Mouse (Mus musculus): ENCODE measurements around the gene Elp4.

Gene Elp4

DNA sequence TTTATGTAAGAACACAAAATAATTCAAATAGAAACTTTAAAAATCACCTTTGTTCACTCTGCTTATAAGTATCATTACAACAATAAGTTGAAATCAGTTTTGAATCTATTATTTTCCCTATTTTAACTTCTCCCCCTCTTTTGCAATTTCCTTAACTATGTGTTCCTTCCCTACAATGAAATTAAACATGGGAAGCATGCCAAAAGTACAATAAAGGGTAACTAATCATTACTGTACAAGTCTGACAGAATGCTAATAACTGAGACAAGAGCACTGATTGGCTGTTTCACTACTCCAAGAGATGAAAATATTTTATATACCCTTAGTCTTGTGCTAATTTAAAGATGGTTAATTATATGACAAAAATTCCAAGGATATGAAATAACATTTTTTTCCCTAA is 99.2 kb downstream of the Elp4 start:
- DNase-seq = no peak

DNA sequence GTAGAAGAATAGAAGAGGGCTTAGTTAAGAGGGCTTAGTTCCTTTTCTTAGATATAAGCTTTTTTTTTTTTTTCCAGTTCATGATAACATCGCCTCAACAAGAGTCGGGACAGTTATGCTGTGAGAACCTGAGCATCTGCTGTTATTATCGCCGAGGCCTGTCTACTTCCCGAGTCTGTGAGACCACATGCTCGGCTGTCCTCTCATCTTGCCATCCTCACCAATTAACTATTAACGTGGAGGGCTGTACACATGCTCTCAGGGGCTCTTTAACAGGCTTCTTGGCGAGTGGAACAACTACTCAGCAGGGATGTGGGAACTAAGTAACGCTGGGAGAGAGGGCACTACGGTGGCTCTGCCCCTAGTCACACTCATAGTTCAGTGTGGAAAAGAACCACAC is 99.9 kb downstream of the Elp4 start:
- no peak for DNase-seq

DNA sequence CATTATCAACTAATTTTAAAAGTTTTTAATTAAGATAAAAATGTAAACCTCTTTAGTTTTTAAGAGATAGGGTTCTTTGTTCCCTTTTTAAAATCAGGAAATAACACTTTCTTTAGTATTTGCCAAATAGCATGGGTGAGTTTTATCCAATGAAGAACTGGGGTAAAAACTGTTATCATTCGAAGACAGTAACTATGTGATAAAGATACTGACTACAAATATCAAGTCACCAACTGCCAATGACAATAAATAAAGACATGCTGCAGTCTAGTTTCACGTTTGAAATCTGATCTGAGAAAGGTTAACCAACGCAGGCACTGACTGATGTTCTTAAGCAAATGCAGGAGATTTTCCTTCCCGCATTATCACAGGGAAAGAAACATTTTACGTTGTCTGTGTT is 100.9 kb downstream of the Elp4 start:
- no peak for DNase-seq

DNA sequence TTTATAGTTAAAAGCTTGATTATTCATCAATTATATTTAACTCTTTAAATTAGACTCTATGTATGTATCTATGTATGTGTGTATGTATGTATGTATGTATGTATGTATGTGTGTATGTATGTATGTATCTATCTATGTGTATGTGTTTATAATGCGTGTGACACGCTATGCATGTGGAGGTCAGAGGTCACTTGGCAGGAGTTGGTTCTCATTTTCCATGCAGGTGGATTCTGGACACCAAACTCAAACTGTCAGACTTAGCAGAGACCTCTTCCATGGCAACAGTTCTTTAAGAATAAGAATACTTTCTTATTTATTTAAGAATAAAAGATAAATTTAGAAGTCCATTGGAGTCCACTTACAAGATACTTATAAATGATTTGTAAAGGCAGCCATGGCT is 101.5 kb downstream of the Elp4 start:
- DNase-seq = no peak

DNA sequence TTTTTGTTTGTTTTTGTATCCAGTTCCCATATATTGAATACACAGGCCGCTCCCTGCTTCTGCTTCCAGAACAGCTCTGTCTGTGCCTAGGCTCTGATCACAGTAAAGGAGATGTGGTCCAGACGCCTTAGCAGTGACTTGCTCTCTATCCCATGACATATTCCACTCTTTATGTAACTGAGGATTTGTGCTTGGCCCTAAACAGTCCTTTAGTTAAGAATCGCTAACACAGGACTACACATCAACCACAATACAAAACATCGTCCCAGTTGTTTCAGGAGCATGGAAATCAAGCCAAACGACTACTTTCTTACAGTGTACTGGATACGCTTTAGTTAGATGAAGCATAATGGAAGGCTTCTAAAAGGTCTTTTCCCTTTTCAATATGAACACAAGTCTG is 102.8 kb downstream of the Elp4 start:
- no peak for DNase-seq

DNA sequence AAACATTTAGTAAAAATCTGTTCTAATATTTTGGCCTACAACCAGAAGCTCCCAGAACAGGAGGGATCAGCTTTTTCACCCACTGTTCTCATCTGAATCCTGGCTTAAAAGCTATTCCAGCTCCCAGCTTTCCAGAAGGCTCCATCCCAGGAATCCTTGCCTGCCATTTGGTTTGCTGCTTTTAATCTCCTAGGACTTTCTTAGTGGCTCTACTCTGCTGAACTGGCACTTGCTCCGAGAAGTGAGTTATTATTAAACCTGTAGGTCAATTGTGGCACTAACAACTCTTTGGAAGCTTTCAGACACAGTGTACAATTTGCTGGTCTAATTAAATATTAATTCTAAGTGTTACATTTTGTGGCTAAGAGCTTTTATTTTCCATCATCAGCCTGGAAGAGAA is 103.7 kb downstream of the Elp4 start:
- no peak for DNase-seq

DNA sequence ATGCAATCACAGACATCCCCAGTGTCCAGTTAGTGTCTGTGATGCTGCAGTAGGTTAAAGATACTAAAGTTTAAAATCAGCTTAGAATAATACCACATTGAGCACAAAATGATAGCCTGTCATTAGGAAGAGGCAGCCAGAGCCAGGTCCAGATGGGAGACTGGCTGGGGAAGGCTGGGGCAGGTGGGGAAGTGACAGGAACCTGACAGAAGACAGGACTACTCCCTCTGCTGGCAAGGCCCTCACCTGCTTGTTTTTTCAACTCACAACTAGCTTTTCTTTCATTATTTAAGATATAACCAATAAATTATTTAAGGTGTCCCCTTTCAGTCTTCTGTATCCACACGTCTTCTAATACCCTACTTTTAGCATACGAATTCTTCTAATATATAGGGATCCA is 104.5 kb downstream of the Elp4 start:
- no peak for DNase-seq

DNA sequence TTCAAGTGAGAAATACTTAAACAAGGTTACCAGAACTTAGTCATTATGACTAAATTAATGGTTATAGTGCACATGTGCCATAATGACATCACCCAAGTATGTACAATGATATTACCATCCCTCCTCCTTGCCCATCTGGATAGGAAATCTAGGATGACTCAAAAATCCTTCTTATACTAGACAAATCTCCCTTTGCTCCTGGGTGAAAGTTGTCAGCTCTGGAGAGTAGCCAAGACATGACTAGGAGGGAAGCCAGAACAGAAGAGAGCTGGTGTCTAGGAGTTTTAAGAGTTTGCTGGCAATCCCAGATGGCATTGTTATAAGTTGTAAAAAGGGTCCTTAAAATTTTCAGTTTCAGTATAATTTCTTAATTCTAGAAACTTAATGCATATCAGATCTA is 106.5 kb downstream of the Elp4 start:
- no peak for DNase-seq

DNA sequence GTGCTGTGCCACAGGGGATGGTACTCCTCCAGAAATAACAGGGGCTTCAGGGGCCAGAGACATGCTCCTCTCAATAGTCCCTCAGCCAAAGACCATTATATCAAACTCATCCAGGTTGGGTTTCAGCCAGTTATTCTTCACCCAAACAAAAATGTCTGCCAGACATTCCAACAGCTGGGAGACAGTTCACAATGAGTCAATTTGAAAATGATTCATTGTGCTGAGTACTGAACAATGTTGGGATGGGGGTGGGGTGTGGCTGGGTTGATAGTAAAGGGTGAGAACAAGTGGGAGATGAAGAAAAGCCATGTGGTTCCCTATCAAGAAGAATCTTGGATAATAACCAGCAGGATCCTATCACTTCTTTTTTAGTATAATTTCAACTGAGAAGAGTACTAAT is 108.3 kb downstream of the Elp4 start:
- no peak for DNase-seq

DNA sequence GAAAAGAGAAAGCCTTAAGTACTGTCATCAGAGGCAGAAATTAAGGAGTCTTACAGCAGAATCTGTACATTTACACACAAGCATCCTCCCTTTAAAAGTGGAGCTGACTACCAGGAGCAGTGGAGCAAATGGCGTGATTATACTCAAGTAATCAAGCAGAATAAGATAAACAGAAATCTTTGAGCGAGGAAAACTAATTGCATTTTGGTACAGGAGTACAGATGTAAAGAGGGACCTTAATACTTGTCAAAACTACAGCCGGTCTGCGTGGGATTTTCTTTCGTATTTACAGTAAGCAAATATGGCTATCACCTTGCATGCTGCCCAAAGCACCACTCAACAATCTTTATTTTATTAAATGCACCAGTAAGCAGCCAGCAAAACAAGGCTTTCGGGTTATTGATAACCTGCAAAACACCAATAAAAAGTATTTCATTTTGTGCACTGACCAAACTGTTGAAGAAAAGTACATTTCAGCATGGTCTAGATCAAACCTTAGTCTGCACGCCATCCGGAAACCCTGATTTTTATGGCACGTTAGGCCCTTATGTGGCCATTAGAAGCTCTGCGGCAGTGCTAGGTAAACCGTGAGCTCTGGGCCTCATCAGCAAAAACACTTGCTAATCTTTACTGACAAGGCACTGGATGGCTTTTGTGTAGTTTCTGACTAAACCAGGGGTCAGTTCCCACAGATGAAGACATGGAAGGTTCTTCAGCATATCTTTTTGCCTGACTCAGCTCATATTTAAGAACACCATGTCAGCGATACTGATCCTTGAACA is 111.8 kb downstream of the Elp4 start:
- no peak for DNase-seq

DNA sequence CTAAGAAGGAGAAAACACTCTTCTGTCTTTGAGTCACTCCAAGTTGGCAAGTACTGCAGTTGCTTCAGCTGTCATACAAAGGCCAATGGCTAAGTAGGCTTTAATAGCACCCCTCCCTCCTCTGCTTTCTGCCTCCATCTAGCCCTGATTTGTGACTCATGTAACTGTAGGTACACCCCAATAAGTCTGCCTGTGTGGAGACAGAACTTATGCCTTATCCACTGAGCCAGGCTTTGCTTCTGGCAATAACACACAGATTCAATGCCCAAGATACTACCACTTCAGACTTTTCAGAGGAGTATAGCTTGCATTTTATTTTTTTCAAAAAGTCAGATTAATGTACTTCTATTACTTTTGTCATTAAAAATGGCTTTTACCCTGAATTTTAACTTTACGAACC is 114.4 kb downstream of the Elp4 start:
- no peak for DNase-seq

DNA sequence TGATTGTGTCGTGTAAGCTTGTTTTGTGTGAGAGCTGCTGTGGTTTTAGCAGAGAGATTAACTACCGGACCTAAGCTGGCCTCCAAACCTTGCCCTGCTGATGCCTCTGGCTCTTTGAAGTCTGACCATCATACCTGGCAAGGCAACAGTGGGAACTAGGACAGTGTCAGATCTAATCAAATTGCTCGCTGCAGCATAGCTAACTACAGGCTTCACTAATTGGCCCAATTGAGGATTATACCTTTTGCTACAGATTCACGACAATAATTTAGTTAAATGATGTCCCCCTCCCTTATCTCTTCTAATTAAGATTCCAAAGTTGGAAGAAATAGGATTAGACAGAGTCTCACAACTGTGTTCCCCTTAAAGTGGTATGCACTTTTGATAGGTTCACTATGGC is 116.6 kb downstream of the Elp4 start:
- DNase-seq = no peak

DNA sequence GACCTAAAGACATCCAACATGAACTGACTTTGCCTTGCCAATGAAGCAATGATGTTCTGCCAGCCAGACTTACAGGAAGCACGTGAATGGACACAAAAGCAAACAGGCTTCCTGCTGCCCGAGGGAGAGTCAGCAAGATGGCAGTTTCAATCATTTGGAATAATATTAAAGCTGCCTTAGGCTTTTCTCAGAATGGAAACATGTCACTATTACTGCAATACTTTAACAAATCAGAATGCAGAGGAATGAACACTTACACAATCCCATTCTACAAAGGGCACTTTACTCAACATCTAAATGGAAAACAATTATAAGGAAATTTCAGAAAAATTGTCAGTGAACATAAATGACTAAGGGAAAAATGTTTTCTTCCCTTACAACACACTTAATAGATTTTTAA is 117.4 kb downstream of the Elp4 start:
- DNase-seq = no peak

DNA sequence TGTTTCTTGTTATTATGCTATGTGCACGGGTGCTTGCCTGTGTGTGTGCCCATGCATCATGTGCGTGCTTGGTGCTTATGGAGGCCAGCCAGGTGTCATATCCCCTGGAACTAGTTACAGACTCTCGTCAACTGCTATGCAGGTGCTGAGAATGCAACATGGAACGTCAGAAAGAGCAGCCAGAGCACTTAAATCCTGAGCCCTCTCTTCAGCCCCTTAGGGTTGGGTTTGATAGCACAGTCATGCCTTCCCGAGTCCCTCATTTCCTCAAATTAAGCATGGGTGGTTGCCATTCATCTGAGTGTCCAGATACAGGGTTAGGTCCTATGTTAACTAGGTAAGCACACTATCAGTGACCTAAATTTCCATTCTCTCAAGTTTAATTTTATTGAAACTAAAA is 121.5 kb downstream of the Elp4 start:
- DNase-seq = no peak

DNA sequence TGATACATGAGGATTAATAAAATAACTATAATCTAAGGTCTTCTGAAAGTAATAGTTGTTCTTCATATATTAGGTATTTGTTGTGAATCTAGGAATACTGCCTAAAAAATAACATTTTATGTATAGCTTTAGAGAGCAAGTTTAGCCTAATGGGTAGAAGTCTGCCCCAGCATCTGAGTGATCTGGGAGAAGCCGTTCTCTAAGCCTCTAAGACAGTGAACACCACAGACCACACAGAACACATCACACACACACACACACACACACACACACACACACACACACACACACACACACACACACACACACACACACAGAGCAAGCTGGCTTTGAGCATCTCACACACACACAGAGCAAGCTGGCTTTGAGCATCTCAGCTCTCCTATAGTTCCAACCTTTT is 123.6 kb downstream of the Elp4 start:
- no peak for DNase-seq

DNA sequence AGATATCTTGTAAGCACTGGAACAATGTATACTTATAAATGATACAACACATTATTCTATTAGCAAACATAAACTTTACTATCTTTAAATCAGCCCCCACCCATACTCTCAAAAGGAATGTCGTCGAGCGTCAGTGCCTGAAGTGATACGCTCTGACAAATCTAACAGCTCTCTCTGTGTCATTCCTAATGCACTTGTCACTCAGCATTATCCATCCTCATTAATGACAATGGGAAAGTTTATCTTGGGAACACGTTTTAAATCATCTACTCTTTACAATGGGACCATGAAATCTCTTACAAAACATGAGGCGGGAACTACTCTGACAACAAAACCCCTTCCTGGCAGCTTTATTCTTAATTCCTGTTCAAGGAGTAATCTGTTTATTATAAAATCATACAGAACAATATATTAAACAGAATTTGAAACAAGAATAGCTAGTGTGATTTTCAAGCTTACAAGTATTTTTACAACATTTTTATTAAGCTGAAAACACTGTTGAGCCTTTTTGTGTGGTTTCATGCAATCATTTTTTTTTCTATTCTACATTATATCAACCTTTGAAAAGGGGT is 125.0 kb downstream of the Elp4 start:
- DNase-seq = no peak

DNA sequence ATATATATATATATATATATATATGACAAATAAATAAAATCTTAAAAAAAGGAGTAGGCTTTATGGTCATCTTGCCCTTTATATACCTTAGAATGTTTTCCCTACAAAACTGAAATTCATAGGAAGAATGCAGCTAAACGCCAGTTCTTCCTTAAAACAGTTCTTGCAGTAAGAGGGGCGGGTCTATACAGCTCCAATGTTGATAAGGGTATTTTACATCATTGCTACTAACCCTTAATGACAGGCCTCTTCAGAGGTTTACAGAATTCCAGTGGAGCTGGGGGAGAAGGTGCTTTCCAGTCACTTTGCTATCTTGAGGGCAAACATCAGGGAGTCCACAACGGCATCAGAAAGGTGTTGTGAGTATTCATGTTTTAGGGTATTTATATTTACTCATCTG is 133.1 kb downstream of the Elp4 start:
- no peak for DNase-seq

DNA sequence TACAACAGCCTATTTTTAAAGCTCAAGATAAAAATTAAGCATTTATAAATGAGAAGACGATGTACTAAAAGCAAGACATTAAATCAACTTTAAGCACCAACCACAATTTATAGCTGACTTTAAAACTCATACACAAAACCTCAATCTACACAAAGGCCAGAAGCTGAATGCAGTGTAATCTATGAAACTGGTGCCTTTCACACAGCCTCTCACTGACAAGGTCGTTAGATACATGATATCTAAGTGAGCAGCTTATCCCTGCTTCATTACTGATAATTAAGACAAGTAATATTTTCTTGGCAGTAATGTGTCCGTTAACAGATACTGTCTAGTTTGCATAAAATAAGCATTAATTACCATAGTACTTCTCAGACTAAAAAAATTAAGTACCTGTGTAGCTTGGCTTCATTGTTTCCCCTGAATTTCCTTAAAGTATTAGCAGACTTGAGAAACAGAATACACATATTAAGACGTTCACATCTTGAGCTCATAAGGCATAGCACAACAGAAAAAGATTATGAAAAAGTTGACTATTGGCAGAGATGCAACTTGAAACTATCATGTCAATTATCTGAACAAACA is 134.5 kb downstream of the Elp4 start:
- DNase-seq = no peak

DNA sequence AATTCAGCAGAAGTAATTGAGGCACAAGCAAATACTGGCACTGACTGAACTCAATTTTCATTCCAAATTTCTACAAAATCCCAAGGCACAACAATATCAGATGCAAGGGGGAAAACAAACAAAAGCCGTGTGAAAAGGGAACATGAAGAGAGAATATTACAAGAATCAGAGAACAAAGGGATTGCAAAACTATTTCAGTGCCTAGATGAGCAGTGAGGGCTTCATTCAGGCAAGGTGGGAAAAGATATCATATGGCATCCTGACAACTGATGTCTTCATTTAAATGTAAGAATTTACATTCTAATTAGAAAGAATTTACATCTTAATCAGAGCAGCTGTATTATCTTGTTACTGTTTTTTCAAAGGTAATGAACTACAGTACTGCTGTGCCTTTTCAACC is 150.9 kb downstream of the Elp4 start:
- DNase-seq = no peak

DNA sequence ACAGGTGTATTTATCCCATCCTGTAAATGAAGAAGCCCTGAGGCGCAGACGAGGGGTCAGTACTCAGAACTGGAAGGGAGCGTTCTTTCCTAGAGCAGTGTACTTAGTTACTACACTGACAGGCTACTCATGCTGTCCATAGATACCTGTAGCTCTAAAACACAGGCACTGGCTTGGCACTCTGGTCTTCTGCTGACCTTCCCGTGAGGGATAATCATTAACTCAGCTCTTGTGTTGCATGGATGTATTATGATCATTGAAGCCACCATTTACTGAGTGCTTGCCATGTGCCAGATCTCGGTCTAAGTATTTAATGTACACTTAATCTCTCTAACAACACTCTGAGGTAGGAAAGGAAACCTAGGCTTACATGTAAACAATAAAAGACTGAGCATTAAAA is 155.3 kb downstream of the Elp4 start:
- no peak for DNase-seq

DNA sequence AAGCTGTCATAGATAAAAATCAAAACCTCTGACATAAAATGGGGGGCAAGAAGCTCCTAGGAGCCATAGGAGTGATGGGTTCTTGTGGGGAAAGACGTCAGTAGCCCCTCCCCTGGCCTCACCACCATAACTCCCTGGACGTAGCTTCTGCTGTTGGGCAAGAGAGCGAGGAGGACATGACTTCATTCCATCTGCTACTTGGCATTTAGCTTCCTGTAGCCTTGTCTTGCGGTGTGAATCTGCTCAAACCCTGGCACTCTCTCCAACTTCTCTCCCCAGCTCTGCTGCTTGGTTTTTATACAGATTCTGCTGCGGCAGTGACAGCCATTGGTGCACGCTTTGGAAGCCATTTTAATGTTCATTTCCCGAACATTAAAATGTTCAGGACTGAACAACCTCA is 157.5 kb downstream of the Elp4 start:
- no peak for DNase-seq

DNA sequence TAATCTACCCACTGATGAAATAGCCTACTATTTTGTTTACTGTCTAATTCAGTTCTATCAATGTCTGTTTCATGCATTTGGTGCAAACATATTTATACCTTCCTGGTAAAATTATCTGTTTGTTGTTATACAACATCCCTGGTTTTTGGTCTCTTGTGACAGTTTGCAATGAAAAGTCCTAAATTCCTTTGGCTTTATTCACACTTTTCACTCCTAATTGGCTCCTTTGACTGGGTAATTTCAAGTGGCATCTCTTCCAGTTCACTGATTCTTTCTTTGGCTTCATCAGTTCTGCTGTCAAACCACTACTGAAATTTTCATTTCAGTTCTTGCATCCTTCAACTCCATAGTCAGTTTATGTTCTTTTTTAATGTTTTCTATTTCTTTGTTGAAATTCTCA is 168.2 kb downstream of the Elp4 start:
- no peak for DNase-seq

DNA sequence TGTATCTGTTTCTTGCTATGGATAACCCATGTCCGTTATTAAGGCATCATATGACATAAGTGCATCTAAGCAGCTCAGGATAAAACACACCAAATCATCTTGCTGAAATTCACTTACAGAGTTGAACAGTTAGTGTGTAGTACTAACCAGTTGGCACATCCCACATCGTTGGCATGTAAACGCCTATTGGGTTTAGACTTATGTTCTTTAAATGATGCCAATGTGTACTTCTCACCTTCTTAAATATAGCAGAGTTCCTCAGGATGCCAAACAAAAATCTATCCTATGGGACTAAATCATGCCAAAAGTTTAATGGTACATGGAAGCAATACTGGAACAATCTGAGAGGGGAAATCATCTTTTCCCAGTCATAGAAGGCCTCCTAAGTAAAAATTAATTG is 173.7 kb downstream of the Elp4 start:
- no peak for DNase-seq

DNA sequence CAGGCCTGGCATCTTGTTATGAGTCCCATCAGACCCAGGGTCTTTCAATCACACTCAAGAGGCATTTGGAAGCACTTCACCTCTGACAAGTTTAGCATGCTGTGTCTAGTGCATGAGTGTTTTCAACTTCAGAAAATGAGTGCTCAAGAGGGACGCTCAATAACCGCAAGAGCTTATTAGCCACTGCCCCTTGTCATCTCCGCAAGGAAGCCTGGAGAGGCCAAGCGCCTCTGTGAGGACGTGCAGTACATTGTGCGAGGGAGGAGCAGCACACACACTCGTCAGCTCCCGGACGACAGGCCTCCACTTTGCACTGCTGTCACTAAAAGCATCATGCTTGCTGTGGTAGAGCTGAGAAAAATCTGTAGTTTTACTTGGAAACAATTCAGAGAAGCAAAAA is 177.7 kb downstream of the Elp4 start:
- no peak for DNase-seq
